Mouse (Mus musculus) testis, postnatal 14 days (tissue): ENCODE results near the gene Zfp455.
"Not testable (repeated sequence)": the region's sequence is repeated elsewhere in the genome, so short reads cannot be mapped to it uniquely, and the experiment has no call there.

ENCODE experiments used
- DNase-seq: peaks from one replicate; pipeline ENCODE4 v3.0.0; 2021; ENCODE audit warnings: low spot score

Gene Zfp455

DNA sequence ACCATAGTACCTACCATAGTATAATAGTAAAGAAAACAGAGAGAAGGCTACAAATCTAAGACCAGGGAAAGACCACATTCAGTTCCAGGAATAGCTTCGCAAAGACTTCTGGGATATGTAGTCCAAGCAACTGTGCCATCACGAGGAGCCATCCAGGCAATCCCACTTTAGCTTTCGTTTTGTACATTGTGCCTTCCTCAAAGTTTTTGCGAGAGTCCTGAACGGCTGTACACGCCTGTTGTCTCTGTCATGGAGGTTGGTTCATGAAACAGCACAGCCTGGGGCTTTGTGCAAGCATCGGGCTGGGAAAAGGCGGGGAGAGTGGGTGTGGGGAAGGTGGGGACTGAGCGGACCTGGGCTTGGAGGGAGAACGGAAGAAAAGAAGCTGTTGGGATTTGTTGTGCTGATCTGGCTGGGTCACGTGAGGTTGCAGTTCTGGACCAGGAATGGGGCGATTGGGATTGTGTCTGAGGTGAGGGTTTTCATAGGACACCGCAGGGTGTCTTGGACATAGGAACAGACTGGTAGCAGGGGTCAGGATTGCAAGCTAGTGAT, at the start of gene Zfp455:
TSS of gene Zfp455 (plus strand) at position 167 of the 555 bp plus-strand sequence.
- peak; percentile 16 for DNase-seq

DNA sequence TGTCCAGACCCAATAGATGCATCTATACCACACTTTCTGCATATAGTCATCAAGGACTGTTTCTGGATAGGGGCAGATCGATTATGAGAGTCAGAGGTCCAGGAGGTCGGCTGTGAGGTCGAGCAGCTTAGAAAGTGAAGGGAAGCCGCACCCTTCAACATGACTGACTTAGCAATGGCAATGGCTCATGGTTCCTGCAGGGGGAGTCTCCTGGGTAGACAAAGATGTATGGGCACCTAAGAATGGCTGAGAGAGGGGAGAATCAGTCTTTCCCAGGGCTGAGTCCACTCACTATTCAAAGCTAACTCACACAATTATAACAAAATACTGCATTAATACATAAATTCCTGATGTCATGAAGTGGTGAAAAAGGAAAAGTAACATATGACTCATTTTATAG, 28.2 kb upstream of the Zfp455 start:
- not testable (repeated sequence) for DNase-seq

GRCm38 (mm10) chr13:67172991-67173722, 21.1 kb upstream of the Zfp455 start, which contains the start of gene Rsl1:
Gene Rsl1, plus strand, starts transcription at chr13:67173182.
- peak; percentile 70 for DNase-seq

GRCm38 (mm10) chr13:67173723-67174055, 20.6 kb upstream of the Zfp455 start:
- no peak for DNase-seq

DNA sequence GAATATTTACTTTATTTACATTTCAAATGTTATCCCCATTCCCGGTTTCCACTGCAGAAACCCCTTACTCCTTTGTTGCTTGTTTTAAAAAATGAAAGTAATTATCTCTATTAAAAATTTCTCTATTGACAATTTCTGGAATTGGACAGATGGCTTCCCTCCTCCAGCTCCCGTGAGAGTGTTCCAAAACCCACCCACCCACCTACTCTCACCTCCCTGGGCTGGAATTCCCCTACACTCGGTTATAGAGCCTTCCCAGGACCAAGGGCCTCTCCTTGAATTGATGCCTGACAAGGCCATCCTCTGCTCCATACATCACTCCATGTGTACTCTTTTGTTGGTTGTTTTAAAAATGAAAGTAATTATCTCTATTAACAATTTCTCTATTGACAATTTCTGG, 7.3 kb downstream of the Zfp455 start:
- DNase-seq = no peak

- DNase-seq = no peak
Observed at GRCm38 (mm10) chr13:67214015-67214607, 19.8 kb downstream of the Zfp455 start.
